Mouse (Mus musculus) testis, adult 2 months (tissue): ENCODE results near the gene Csnk1g2. TPM values are rescaled to one million over a fixed set of nuclear protein-coding genes. Genes with fewer than 3 reads are reported as not detected.
A peak's percentile ranks its signal among the peaks of the same experiment; 100 is the strongest.

Experiments
- H3K27ac ChIP-seq: fragments of 200-500 bp; 2 replicates; pipeline ENCODE4 v1.5.1; 2012; ENCODE audit warnings: low read depth, low read length; ENCODE audit not compliant: control insufficient read depth, insufficient read depth
- H3K27me3 ChIP-seq: fragments of 200-500 bp; 2 replicates; pipeline ENCODE4 v1.6.1; 2012; ENCODE audit warnings: mild to moderate bottlenecking, low read length, moderate library complexity; ENCODE audit not compliant: control insufficient read depth, insufficient read depth
- H3K36me3 ChIP-seq: fragments of 200-500 bp; 2 replicates; pipeline ENCODE4 v1.6.1; 2012; ENCODE audit warnings: mild to moderate bottlenecking, low read length; ENCODE audit not compliant: control insufficient read depth, insufficient read depth
- H3K4me1 ChIP-seq: fragments of 200-500 bp; 2 replicates; pipeline ENCODE4 v1.6.1; 2012; ENCODE audit warnings: low read length; ENCODE audit not compliant: control insufficient read depth, insufficient read depth
- H3K4me3 ChIP-seq: fragments of 200-500 bp; 2 replicates; pipeline ENCODE4 v1.5.1; 2012; ENCODE audit warnings: low read depth, mild to moderate bottlenecking, low read length, moderate library complexity, mixed read lengths; ENCODE audit not compliant: control insufficient read depth
- CTCF ChIP-seq: fragments of 200-500 bp; IDR thresholded peaks from 2 replicates; pipeline ENCODE4 v1.5.1; 2012; ENCODE audit warnings: low read depth, mild to moderate bottlenecking, inconsistent platforms, low read length, moderate library complexity; ENCODE audit not compliant: control insufficient read depth, insufficient read depth, insufficient replicate concordance
- POLR2A ChIP-seq: fragments of 200-500 bp; IDR thresholded peaks from 2 replicates; pipeline ENCODE4 v1.6.1; 2012; ENCODE audit warnings: low read depth, mild to moderate bottlenecking, inconsistent platforms, low read length, moderate library complexity; ENCODE audit not compliant: control insufficient read depth
- polyA plus RNA-seq: library from polyadenylated mRNA; depleted of rRNA; stranded (reverse); fragments of >200 nt; gene quantifications from 2 replicates; pipeline ENCODE4 v1.2.3, GENCODE M21; 2012

The Csnk1g2 gene
- polyA plus RNA-seq, 1 experiment: 1,079 TPM

- Histone ChIP-seq H3K36me3 (no peaks in the 10 kb centered on the region), H3K4me1 (peaks cover 29% of the 10 kb centered on the region), H3K4me3 (peak overlapping the region; percentile 62), H3K27me3 (no peaks in the 10 kb centered on the region), H3K27ac (peak overlapping the region; percentile 55)
- TF ChIP-seq POLR2A (peak; percentile 20; the same call in 1 of the 2 replicates), CTCF (peak; percentile 66)
Observed at GRCm38 (mm10) chr10:80578131-80578750, 44.4 kb upstream of the Csnk1g2 start.

DNA sequence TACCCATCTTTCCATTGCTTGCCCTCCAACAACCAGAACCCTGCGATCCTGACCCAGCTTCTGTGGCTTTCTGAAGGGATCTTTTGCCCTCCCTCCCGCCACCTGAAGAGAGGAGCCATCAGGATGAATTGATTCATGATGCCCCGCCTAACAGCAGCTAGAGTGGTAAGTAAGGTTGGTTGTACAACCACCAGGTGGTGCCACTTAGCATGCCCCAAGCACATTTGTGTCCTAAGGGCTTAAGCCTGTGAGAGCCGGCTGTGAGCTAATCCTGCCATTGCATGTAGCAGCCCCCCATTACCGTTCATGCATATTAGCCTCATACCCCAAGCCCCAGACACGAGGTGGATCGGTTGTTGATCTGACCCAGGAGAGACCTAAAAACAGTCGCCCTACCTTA, 43.7 kb upstream of the Csnk1g2 start:
- Histone ChIP-seq H3K4me1 (peaks cover 29% of the 10 kb centered on the region), H3K27ac (no peak overlapping the region), H3K4me3 (no peak overlapping the region), H3K36me3 (no peaks in the 10 kb centered on the region), H3K27me3 (no peaks in the 10 kb centered on the region)
- no peak for TF ChIP-seq POLR2A
- peak; percentile 34; the same call in 1 of the 2 replicates for TF ChIP-seq CTCF

DNA sequence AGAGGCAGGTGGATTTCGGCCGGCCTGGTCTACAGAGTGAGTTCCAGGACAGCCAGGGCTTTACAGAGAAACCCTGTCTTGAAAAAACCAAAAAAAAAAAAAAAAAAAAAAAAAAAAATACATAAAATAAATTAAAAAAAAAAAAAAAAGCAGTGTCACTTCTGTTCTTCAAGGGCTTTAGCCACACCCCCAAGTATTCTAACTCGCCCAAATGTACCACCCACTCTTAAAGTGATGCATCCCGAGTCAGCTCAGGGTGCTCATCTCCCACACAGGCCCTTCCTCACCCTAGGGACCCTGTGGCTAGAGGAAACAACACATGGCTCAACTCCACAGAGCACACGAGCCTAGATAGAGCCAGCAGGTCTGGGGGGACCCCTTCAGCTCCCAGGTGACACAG, 39.6 kb upstream of the Csnk1g2 start:
- Histone ChIP-seq H3K36me3 (no peaks in the 10 kb centered on the region), H3K4me1 (peaks cover 32% of the 10 kb centered on the region), H3K27ac (no peak overlapping the region)

DNA sequence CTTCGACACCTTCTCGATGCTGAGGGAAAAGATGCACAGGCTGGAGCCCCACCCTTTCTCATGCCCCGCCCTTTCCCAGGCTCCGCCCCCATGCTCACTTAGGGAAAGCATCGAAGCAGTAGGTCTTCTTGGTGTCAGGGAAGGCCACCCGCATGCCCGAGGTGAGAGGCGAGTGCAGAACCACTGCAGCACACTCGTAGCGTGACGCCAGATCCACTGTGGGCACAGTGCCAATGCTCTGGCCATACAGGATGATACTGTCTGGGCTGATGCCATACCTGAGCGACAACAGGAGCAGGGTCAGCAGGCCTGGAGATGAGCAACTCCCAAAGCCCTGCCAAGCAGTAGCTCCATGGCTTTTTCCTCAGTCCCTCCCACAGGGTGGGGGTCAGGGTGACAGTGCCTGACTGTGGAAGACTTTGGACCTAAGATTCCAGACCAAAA, 38.6 kb upstream of the Csnk1g2 start:
- Histone ChIP-seq H3K4me3 (no peak overlapping the region), H3K4me1 (peaks cover 28% of the 10 kb centered on the region), H3K36me3 (no peaks in the 10 kb centered on the region), H3K27ac (no peak overlapping the region), H3K27me3 (no peaks in the 10 kb centered on the region)
- TF ChIP-seq POLR2A: no peak

More for the DNA sequence above, 39.6 kb upstream of the Csnk1g2 start:
- Histone ChIP-seq H3K4me3 (no peak overlapping the region), H3K27me3 (no peaks in the 10 kb centered on the region)
- TF ChIP-seq CTCF (no peak), POLR2A (no peak)

- Histone ChIP-seq H3K4me1 (peaks cover 34% of the 10 kb centered on the region), H3K36me3 (no peaks in the 10 kb centered on the region), H3K27ac (no peak overlapping the region), H3K4me3 (peak overlapping the region; percentile 85), H3K27me3 (no peaks in the 10 kb centered on the region)
- TF ChIP-seq CTCF: no peak
Observed at GRCm38 (mm10) chr10:80584642-80585552, 37.7 kb upstream of the Csnk1g2 start.

DNA sequence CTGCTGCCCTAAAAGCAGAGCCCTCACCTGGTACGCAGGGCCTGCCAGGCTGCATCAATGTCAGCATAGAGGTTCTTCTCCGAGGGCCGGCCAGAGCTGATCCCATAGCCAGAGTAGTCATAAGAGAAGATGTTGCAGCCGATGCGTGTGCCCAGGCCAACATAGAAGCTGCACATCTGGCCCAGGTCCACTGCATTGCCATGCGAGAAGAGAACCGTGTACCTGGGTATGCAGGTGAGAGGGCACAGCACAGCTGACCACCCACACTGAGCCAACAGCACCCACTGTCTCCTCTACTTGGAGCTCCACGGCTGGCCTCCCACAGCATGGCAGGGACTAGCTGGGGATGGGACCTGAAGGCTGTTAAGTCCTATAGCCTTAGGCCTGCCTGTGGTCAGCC, 37.1 kb upstream of the Csnk1g2 start:
- no peaks in the 10 kb centered on the region for H3K36me3 ChIP-seq
- TF ChIP-seq CTCF (no peak), POLR2A (0 out of 2 replicates have a peak, but pooled peaks have one; percentile 29)
- peak overlapping the region; percentile 85 for H3K4me3 ChIP-seq
- H3K27me3 ChIP-seq: no peaks in the 10 kb centered on the region
- peaks cover 34% of the 10 kb centered on the region for H3K4me1 ChIP-seq
- no peak overlapping the region for H3K27ac ChIP-seq

DNA sequence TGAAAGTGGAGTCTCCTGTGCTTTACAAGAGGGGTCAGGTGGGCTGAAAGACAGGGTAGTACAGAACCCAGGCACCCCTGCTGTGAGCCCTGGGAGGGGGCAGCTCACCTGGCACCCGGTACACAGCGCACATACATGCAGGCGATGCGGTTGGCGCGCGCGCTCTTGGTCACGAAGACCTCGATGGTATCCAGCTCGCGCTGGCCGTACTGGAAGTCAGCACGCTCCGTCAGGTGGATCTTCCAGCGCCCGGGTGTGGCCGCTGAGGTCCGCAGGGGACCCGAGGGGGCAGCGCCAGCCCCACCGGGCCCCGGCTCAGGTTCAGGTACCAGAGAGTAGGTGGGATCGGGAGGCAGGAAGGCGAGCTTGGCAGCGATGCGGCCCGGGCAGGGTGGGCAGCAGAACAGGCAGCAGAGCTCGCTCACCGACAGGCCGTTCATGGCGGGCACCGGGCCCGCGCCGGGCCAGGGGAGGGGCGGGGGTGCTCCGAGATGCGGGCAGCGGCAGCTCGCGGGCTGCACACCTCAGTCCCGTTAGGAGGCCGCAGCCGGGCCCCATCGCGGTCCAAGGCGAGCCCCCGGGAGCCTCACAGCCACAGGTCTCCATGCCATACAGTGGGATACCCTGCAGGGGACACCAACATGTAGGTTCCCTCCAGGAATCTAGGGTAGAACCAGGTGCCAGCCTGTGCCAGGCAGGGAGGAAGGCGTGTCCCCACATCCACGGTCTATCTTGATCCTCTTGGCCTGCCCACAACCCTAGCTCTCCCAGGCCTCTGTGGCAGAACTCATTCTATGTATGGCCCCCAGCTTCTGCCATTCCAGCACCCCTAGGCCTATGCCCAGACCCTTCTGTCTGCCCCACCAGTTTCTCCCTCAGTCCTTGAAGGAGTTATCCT, 36.0 kb upstream of the Csnk1g2 start:
- TF ChIP-seq POLR2A: no peak; the same call in 1 of the 2 replicates
- no peak for TF ChIP-seq CTCF
- peaks cover 34% of the 10 kb centered on the region for H3K4me1 ChIP-seq
- H3K27ac ChIP-seq: peak overlapping the region; percentile 73
- no peaks in the 10 kb centered on the region for H3K27me3 ChIP-seq
- peak overlapping the region; percentile 85 for H3K4me3 ChIP-seq
- no peaks in the 10 kb centered on the region for H3K36me3 ChIP-seq
